Mouse (Mus musculus) CD4-positive, CD25-positive, alpha-beta regulatory T cell, adult 4 months (primary cell): ENCODE measurements around the gene Ankrd34c. TPM values are rescaled to one million over a fixed set of nuclear protein-coding genes. Genes with fewer than 3 reads are reported as not detected.

Source experiments
- ATAC-seq: one replicate; pipeline ENCODE4 v1.8.0; 2017
- polyA plus RNA-seq, 2 experiments: library from polyadenylated mRNA; unstranded; fragments of 100-300 nt; shearing (Covaris generic); gene quantifications; one replicate each; pipeline ENCODE4 v1.2.1; 2017

The Ankrd34c gene
- polyA plus RNA-seq: not detected

DNA sequence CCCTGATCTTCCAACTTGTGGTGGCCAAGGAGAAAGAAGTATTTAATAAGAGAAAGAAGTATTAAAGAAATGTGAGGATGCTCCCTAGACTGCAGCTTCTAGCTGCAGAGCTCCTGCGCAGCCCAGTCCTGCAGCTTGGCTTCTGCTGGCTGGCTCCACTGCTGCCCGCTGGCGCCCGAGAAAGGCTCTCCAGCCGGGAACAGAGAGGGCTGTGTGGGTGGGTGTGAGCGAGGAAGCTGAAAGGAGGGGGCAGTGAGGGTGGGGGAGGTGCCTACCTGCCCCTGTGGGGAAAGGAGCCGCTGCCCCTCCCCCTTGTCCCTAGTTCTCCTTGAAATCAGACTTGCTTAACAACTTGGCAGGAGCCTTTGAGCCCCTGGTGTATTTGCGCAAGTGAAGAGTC is at the start of gene Ankrd34c:
Gene Ankrd34c, minus strand, starts transcription at position 181 of the 400 bp plus-strand sequence.
- ATAC-seq: no peak

GRCm38 (mm10) chr9:89787532-89787931 is 49.3 kb upstream of the Ankrd34c start:
- no peak for ATAC-seq

- ATAC-seq: no peak
These were observed 43.2 kb upstream of the Ankrd34c start for GRCm38 (mm10) chr9:89781395-89781927.

DNA sequence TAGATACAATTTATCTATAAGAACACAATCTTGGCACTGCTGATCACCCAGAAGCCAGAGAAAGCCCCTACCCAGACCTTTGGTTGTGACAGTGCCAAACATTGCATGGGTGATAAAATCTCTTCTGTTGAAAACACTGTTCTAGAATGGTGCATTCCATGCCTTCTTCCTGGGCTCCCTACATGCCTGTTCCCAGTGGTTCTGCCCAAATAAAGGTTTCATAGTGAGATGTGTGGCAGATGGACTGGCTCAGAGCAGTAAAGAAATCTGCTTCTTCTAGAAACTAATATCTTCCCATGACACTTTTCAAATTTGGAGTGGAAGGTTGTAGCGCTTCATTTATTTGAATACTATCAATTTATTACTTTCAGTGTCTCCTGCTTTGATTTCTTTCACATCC is 41.0 kb upstream of the Ankrd34c start:
- no peak for ATAC-seq

DNA sequence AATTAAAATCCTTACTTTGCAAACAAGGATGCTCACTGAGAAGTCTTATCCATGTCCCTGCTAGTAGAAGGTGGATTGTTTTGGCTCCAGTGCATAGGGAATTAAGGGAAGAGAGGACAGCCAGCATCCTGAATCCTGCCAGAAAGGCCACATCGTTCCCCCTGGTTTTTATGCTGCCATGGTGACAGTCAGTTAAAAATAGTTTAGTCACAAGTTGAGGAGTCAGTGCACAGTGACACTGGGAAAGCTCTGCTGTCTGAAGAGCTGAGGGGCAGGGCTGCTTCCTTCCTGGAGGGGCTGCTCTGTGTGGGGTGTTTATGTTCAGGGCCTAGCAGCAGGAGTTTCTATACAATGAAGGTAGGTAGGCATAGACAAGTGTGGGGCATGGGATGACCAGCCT is 32.9 kb upstream of the Ankrd34c start:
- no peak for ATAC-seq

GRCm38 (mm10) chr9:89762017-89762416 is 23.7 kb upstream of the Ankrd34c start:
- no peak for ATAC-seq

DNA sequence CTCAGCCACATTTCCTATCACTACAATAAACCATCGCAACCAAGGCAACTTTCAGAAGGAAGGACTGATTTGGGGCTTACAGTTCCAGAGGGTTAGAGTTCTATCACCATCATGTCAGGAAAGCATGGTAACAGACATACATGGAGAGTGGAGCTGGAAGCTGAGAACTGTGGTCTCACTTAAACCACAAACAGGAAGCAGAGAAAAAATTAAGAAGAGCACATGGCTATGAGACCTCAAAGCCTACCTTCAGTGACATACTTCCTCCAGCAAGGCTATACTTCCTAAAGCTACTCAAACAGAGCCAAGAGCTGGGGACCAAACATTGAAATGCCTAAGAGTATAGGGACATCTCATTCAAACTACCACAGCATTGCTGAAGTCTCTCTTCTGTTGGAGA is 20.3 kb upstream of the Ankrd34c start:
- ATAC-seq: no peak

DNA sequence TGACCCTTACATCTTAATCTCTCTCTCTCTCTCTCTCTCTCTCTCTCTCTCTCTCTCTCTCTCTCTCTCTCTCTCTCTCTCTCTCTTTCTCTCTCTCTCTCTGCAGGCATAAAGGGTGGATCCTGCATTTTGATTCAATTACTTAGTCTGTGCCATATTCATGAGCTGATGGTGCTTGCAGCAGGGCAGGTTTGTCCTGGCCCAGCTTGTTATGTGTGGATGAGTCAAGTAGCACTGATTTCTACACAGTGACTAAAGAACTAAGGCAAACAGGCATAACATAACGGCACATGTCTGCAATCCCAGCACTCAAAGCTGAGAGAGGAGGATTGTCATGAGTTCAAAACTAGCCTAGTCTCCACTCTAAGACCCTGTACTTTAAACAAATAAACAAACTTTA is 19.9 kb upstream of the Ankrd34c start:
- ATAC-seq: no peak

- ATAC-seq: no peak
These were observed 19.3 kb upstream of the Ankrd34c start for GRCm38 (mm10) chr9:89757571-89757970.

DNA sequence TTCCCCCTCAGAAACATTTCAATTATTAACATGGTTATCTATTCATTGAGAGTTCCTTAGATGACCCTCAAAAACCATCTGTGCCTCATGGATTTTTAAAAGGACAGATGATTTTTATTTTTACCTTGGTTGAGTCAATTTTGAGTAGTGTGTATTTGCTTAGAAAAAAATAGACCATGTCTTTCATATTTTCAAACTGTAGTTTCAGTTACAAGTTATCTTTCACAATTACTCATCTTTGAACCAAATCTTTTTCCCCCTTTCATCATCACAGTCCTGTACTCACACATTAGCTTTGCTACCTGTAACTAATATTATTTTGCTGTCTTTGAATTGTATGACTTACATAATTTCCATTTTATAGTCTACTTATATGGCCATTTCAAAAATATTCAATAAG is 1.8 kb upstream of the Ankrd34c start:
- no peak for ATAC-seq

DNA sequence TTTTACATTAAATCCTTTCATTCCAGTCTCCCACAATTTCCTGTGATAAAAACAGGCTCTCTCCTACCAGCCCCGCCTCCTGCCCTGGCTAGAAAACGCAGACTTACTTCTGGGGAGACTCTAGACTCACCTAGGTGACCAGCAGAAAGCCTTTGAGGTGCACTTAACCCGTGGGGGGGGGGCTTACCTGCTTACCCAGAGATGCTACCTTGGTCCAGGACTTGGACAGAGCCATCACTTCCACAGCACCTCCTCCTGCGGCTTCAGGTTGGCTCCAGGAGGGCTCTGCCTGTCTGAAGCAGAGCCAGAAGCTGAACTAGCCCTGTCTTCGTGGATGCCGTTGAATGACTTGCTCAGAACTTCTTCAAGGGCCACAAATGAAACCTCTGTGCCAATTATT is 387 bp downstream of the Ankrd34c start:
- no peak for ATAC-seq

GRCm38 (mm10) chr9:89736932-89737705 is 1.2 kb downstream of the Ankrd34c start:
- no peak for ATAC-seq

DNA sequence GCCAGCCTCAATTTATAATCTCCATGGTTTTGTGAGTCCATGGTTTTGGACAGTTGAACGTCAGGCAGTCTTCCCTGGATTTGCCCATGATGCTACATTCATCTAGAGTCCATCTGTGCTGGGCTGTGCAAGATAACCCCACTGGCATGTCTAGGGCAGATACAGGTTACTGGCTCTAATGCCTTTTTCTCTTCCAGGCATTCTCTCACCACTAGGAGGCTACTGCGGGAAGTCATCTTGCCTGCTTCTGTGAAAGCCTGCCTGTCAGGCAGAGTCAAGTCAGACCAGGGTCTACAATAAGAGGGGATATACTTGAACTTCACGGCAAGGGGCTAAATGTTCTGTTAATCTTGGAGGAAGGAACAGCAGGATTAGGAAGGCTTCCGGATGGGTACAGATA is 31.4 kb downstream of the Ankrd34c start:
- no peak for ATAC-seq

DNA sequence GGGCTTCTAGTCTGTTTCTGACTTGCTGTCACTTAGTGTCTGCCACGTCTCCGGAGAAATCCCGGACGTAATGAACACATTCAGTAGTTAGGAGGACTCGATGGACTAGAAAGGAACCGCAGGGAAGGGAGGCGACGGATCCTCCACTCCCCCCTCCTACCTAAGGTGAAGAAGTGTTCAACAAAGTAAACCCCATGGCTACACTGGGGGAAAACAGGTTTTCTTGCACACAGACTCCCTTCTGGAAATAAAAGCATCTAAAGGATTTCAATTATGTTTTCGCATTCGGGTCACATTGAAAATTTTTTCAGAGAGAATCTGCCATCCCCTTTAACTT is 33.1 kb downstream of the Ankrd34c start:
- peak; percentile 50 for ATAC-seq

DNA sequence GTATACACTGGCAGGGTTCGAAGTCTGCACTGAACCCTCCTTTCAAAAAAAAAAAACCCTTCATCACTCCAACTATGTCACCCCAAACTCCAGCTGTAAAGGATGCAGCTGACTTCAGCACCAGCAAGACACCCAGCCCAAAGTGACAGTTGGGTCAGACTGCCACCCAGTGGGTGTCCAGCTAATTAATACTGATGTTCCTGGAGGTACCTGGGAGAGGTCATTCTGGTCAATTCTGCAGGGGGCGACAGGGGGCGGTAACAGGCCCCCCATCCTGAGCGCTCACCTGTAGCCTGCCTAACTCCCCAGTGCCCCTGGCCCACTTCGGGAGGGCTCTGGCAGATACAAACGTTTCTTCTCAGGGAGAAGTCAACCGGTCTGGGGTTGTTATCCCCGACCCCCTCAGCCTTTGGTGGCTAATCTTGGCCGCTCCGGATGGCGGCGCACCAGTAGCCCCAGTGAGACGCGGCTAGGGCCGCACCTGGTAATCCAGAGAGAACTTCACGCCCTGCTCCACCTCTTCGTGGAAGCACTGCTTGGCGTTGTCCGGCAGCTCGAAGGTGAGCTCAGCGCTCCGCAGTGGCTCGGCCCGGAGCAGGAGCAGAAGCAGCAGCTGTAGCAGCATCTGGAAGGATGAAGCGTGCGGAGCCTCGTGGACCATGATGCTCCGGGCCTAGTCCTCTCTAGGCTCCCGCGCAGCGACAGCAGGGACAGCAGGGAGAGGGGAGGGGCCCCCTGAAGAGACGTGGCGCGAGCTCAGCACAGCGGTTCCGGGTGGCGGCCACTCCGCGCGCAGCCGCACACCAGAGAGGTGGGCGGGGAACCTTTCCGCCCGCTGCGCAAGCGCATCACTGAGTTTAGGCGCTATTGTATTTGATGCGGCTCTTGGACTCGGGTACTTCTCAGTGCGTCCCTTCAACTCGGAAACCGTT is 33.7 kb downstream of the Ankrd34c start, which contains the start of gene Tmed3:
Gene Tmed3, minus strand, starts transcription at position 804 of the 932 bp plus-strand sequence.
- peak; percentile 98 for ATAC-seq

DNA sequence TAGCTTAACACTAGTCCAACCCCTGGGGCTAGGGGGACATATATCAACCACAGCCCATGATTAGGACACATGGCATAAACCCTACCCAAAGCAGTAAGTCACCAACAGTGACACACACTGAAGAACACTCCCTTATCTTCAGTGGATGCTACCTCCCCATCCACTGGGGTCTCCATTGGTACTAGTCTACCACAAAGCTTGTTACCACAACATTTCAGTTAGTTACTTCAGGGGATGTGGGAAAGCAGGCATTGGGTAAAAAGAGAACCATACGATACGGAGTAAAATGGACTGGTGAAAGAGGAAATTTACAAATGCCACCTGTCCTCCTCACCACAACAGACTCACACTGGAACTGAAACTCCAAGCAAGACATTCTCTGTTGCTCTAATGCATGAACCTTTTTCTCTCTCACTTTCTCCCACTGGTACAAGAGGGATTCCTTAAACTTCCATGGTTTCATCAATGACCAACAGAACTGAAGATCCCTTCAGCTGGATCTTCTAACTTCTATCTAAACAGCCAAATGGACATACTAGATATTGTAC is 37.3 kb downstream of the Ankrd34c start:
- no peak for ATAC-seq

DNA sequence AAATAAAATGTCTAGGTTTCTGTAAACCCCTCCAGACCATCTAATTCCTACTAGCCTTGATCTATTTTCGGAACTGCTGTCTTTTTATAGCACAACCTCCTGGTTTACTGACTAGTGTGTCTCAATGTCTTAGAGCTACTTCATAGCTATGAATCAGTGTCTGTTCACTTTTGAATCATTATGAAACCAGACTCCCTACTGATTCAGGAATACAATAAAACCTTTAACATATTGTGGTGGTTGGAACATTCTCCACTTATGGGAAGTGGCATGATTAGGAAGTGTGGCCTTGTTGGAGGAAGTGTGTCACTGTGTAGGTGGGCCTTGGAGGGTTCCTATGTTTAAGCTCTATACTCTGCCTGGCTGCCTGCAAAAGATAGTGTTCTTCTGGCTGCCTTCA is 43.1 kb downstream of the Ankrd34c start:
- no peak for ATAC-seq

DNA sequence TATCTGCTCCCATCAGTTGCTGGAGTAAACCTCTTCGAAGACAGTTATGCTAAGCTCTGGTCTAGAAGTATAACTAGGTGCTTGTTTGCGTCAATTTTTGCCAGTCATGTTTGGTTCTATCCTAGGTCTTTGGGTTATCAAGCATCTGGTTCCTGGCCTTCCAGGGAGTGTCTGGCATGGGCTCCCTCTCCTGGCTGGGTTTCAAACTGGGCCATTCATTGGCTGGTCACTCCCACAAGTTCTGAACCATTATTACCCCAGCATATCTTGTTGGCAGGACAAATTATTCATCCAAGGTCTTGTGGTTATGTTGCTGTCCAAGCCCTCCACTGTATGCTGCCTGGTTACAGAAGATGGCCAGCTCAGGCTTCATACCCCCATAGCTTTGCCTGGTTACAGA is 44.6 kb downstream of the Ankrd34c start:
- no peak for ATAC-seq

DNA sequence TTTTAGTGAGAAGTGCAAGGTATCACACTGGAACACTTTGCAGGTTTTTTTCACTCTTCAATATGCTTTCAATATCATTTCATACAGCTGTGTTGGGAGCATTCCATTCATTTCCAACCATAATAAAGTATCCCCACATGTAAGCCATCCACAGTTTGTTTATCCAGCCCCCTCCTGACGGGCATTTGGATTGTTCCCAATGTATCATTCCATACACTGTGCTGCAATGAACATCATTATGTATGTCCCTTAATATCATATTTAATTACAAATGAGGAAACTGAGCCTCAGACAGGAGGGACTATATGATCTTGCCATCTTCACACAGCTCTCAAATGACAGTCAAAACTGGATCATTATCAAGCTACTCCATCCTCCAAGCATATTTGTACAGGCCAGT is 49.1 kb downstream of the Ankrd34c start:
- no peak for ATAC-seq

DNA sequence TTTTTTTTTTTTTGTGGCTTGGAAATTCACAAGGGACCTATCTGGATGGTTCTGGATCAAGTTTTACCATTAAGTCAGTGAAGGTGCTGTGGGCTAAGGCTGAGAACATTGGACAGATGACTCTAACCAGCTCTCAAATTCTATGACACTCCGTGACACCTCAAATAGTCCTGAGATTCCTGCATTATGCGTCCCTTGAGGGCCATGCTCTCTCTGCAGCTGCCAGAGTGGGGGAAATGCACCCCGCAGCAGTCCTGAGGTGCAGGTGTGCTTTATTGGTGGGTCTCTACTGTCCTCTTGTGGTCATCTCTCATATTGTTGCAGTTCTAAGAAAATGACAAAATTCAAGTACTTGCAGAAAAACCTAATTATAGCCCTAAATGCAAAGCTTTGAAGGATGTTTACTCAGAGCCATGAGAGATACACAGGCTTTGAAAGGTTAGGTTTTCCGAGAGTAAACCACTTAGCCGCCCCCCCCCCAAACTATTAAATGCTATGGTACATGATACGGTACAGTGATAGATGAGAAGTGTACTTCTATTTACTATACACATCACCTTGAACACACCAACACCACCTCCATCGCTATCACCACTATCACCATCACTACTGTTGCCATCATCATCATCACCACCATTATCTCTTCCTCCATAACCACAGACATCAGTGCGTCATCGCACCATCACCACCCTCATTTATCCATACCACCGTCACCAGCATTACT is 50.6 kb downstream of the Ankrd34c start:
- peak; percentile 62 for ATAC-seq

GRCm38 (mm10) chr9:89686262-89686661 is 52.0 kb downstream of the Ankrd34c start:
- ATAC-seq: no peak

- ATAC-seq: no peak
These were observed 59.3 kb downstream of the Ankrd34c start for GRCm38 (mm10) chr9:89678974-89679373.
